Mouse (Mus musculus) kidney, adult 2 months (tissue): ENCODE results near the gene Abcc8. TPM values are rescaled to one million over a fixed set of nuclear protein-coding genes. Genes with fewer than 3 reads are reported as not detected.
"Not testable (repeated sequence)": the region's sequence is repeated elsewhere in the genome, so short reads cannot be mapped to it uniquely, and the experiment has no call there.

Experiments used
- DNase-seq: peaks from one replicate; pipeline ENCODE4 v3.0.0; 2021
- H3K27ac ChIP-seq: fragments of 200-500 bp; 2 replicates; pipeline ENCODE4 v1.5.1; 2012; ENCODE audit warnings: low read depth, low read length, control low read depth, inconsistent platforms; ENCODE audit not compliant: insufficient read depth
- H3K27me3 ChIP-seq: fragments of 200-500 bp; replicated peaks from 2 replicates; pipeline ENCODE4 v1.6.1; 2012; ENCODE audit warnings: mild to moderate bottlenecking, moderate library complexity, low read length, inconsistent platforms; ENCODE audit not compliant: control insufficient read depth, insufficient read depth
- H3K36me3 ChIP-seq: fragments of 200-500 bp; 2 replicates; pipeline ENCODE4 v1.6.1; 2012; ENCODE audit warnings: mild to moderate bottlenecking, moderate library complexity, low read length, inconsistent platforms; ENCODE audit not compliant: control insufficient read depth, insufficient read depth
- H3K4me1 ChIP-seq: fragments of 200-500 bp; 2 replicates; pipeline ENCODE4 v1.6.1; 2011; ENCODE audit warnings: low read length; ENCODE audit not compliant: control insufficient read depth, insufficient read depth
- H3K4me3 ChIP-seq: fragments of 200-500 bp; 2 replicates; pipeline ENCODE4 v1.5.1; 2011; ENCODE audit warnings: mild to moderate bottlenecking, low read depth, low read length, control low read depth; ENCODE audit not compliant: insufficient read depth
- CTCF ChIP-seq: fragments of 200-500 bp; conservative IDR thresholded peaks from 2 replicates; pipeline ENCODE4 v1.5.1; 2011; ENCODE audit warnings: low read depth, mild to moderate bottlenecking, control low read depth, low read length, moderate library complexity, mixed read lengths; ENCODE audit not compliant: insufficient read depth, insufficient read length
- POLR2A ChIP-seq: fragments of 200-500 bp; IDR thresholded peaks from one replicate; pipeline ENCODE4 v1.6.1; 2011; ENCODE audit warnings: low read depth, low read length, control low read depth
- WGBS: fragments of 180-500 bp; shearing (Covaris S2); methylation state at CpG from one replicate; pipeline ENCODE4 v1.1.7; 2018; 5-methylcytosine and 5-hydroxymethylcytosine counted together
- polyA plus RNA-seq: library from polyadenylated mRNA; depleted of rRNA; stranded (reverse); fragments of >200 nt; gene quantifications from 2 replicates; pipeline ENCODE4 v1.2.3, GENCODE M21; 2012

Abcc8 gene
- polyA plus RNA-seq, 1 experiment = 0.30 TPM

- no peak overlapping the region for H3K4me3 ChIP-seq
- WGBS = 90% methylated on average over 8 of the region's 8 CpGs
- TF ChIP-seq CTCF = no peak
- no peak for TF ChIP-seq POLR2A
Measured at GRCm38 (mm10) chr7:46208131-46208530, 28.3 kb upstream of the Abcc8 start.

GRCm38 (mm10) chr7:46204775-46205174, 24.9 kb upstream of the Abcc8 start:
- H3K36me3 ChIP-seq = no peaks in the 10 kb centered on the region
- no peak overlapping the region for H3K27ac ChIP-seq
- no peak for DNase-seq
- WGBS = 72% methylated on average over 6 of the region's 6 CpGs
- no peak overlapping the region for H3K4me3 ChIP-seq
- no peak for TF ChIP-seq POLR2A
- TF ChIP-seq CTCF = no peak
- H3K27me3 ChIP-seq = no peaks in the 10 kb centered on the region
- no peaks in the 10 kb centered on the region for H3K4me1 ChIP-seq

More at GRCm38 (mm10) chr7:46208131-46208530, 28.3 kb upstream of the Abcc8 start:
- no peaks in the 10 kb centered on the region for H3K36me3 ChIP-seq
- no peak for DNase-seq
- H3K4me1 ChIP-seq = no peaks in the 10 kb centered on the region
- H3K27ac ChIP-seq = no peak overlapping the region
- no peaks in the 10 kb centered on the region for H3K27me3 ChIP-seq

- H3K4me3 ChIP-seq = no peak overlapping the region
- 31% methylated on average over 11 of the region's 11 CpGs for WGBS
- TF ChIP-seq POLR2A (no peak), CTCF (no peak; the same call in 1 of the 2 replicates)
- peak; percentile 10 for DNase-seq
- H3K4me1 ChIP-seq = no peaks in the 10 kb centered on the region
- H3K36me3 ChIP-seq = no peaks in the 10 kb centered on the region
- H3K27ac ChIP-seq = no peak overlapping the region
- H3K27me3 ChIP-seq = no peaks in the 10 kb centered on the region
Measured at GRCm38 (mm10) chr7:46204046-46204471, 24.2 kb upstream of the Abcc8 start.

GRCm38 (mm10) chr7:46201649-46202048, 21.8 kb upstream of the Abcc8 start:
- Histone ChIP-seq H3K27me3 (no peaks in the 10 kb centered on the region), H3K4me3 (no peak overlapping the region), H3K27ac (no peak overlapping the region), H3K36me3 (no peaks in the 10 kb centered on the region), H3K4me1 (no peaks in the 10 kb centered on the region)
- DNase-seq = no peak
- TF ChIP-seq POLR2A (no peak), CTCF (no peak)
- WGBS = 45% methylated on average over 14 of the region's 14 CpGs

- DNase-seq = no peak
- Histone ChIP-seq H3K4me3 (no peak overlapping the region), H3K27ac (no peak overlapping the region), H3K36me3 (no peaks in the 10 kb centered on the region), H3K4me1 (no peaks in the 10 kb centered on the region), H3K27me3 (no peaks in the 10 kb centered on the region)
- 61% methylated on average over 6 of the region's 6 CpGs for WGBS
- TF ChIP-seq CTCF (no peak), POLR2A (no peak)
Measured at GRCm38 (mm10) chr7:46200021-46200420, 20.2 kb upstream of the Abcc8 start.

GRCm38 (mm10) chr7:46195356-46195755, 15.5 kb upstream of the Abcc8 start:
- no peaks in the 10 kb centered on the region for H3K4me1 ChIP-seq
- no peak for DNase-seq
- H3K4me3 ChIP-seq = no peak overlapping the region
- H3K27ac ChIP-seq = no peak overlapping the region
- no peaks in the 10 kb centered on the region for H3K27me3 ChIP-seq
- TF ChIP-seq CTCF = no peak
- TF ChIP-seq POLR2A = no peak
- WGBS = 87% methylated on average over 5 of the region's 5 CpGs
- H3K36me3 ChIP-seq = no peaks in the 10 kb centered on the region

- TF ChIP-seq CTCF (no peak), POLR2A (no peak)
- no peak for DNase-seq
- Histone ChIP-seq H3K4me1 (no peaks in the 10 kb centered on the region), H3K27me3 (no peaks in the 10 kb centered on the region), H3K36me3 (no peaks in the 10 kb centered on the region), H3K4me3 (no peak overlapping the region), H3K27ac (no peak overlapping the region)
Measured at GRCm38 (mm10) chr7:46184232-46184631, 4.4 kb upstream of the Abcc8 start.

GRCm38 (mm10) chr7:46181590-46181989, 1.8 kb upstream of the Abcc8 start:
- H3K4me1 ChIP-seq = no peaks in the 10 kb centered on the region
- no peaks in the 10 kb centered on the region for H3K36me3 ChIP-seq
- 2% methylated on average over 3 of the region's 3 CpGs for WGBS
- peak; percentile 46 for DNase-seq
- TF ChIP-seq POLR2A (no peak), CTCF (peak; percentile 92)
- H3K27me3 ChIP-seq = no peaks in the 10 kb centered on the region
- no peak overlapping the region for H3K27ac ChIP-seq
- no peak overlapping the region for H3K4me3 ChIP-seq

GRCm38 (mm10) chr7:46168980-46169379, 10.9 kb downstream of the Abcc8 start:
- H3K27ac ChIP-seq, H3K4me1 ChIP-seq, H3K36me3 ChIP-seq, H3K4me3 ChIP-seq, H3K27me3 ChIP-seq, DNase-seq: not testable (repeated sequence)
- 41% methylated on average over 1 of the region's 1 CpGs for WGBS
